Mouse (Mus musculus) forebrain, embryonic 13.5 days (tissue): ENCODE results near the gene Lpp. TPM values are rescaled to one million over a fixed set of nuclear protein-coding genes. Genes with fewer than 3 reads are reported as not detected.

Source experiments
- ATAC-seq: fragments of 200-750 bp; cut with Nextera tagmentation; 2 replicates; pipeline ENCODE4 v1.8.0; 2017
- H3K27ac ChIP-seq: fragments of 300-500 bp; sonication (generic); 2 replicates; pipeline ENCODE4 v1.5.1; 2015; ENCODE audit warnings: inconsistent platforms, mild to moderate bottlenecking, moderate library complexity
- H3K27me3 ChIP-seq: fragments of 300-500 bp; sonication (generic); 2 replicates; pipeline ENCODE4 v1.6.1; 2015; ENCODE audit warnings: mild to moderate bottlenecking, inconsistent platforms
- H3K36me3 ChIP-seq: fragments of 300-500 bp; sonication (generic); 2 replicates; pipeline ENCODE4 v1.6.1; 2015; ENCODE audit warnings: mild to moderate bottlenecking, inconsistent platforms; ENCODE audit not compliant: poor library complexity, severe bottlenecking
- H3K4me1 ChIP-seq: fragments of 300-500 bp; sonication (generic); 2 replicates; pipeline ENCODE4 v1.6.1; 2015; ENCODE audit warnings: inconsistent platforms
- H3K4me2 ChIP-seq: fragments of 300-500 bp; sonication (generic); 2 replicates; pipeline ENCODE4 v1.6.1; 2015; ENCODE audit warnings: inconsistent platforms, mild to moderate bottlenecking, moderate library complexity
- H3K4me3 ChIP-seq: fragments of 300-500 bp; sonication (generic); 2 replicates; pipeline ENCODE4 v1.5.1; 2015; ENCODE audit warnings: mild to moderate bottlenecking, inconsistent platforms
- H3K9ac ChIP-seq: fragments of 300-500 bp; sonication (generic); 2 replicates; pipeline ENCODE4 v1.6.1; 2015; ENCODE audit warnings: mild to moderate bottlenecking, inconsistent platforms
- H3K9me3 ChIP-seq: fragments of 300-500 bp; sonication (generic); replicated peaks from 2 replicates; pipeline ENCODE4 v1.6.1; 2016; ENCODE audit warnings: inconsistent platforms
- WGBS: fragments of 180-500 bp; shearing (Covaris S2); methylation state at CpG from one replicate; pipeline ENCODE4 v1.1.7; 2015; 5-methylcytosine and 5-hydroxymethylcytosine counted together
- polyA plus RNA-seq: library from polyadenylated mRNA; unstranded; fragments of >200 nt; fragmentation: Nextera tagmentation; extraction: Ambion mirVana; gene quantifications from 2 replicates; pipeline ENCODE4 v1.2.1, GENCODE M21; 2015

Gene Lpp
- polyA plus RNA-seq, 1 experiment from 2014 or later: 9.4 TPM

- Histone ChIP-seq H3K4me1 (peaks cover 16% of the 10 kb centered on the region; the same call in 1 of the 2 replicates), H3K36me3 (no peaks in the 10 kb centered on the region), H3K9ac (no peak overlapping the region), H3K4me3 (no peak overlapping the region), H3K27me3 (peaks cover 4% of the 10 kb centered on the region; the same call in 1 of the 2 replicates), H3K9me3 (no peaks in the 10 kb centered on the region), H3K4me2 (no peak overlapping the region), H3K27ac (no peak overlapping the region)
- ATAC-seq: peak; percentile 75
- 40% methylated on average over 3 of the region's 3 CpGs for WGBS
These were observed 521.1 kb downstream of the Lpp start for GRCm38 (mm10) chr16:24914393-24914751.

GRCm38 (mm10) chr16:24915470-24915869 lies 522.2 kb downstream of the Lpp start:
- 87% methylated on average over 4 of the region's 4 CpGs for WGBS
- no peak overlapping the region for H3K4me2 ChIP-seq
- no peaks in the 10 kb centered on the region for H3K9me3 ChIP-seq
- peaks cover 4% of the 10 kb centered on the region; the same call in 1 of the 2 replicates for H3K27me3 ChIP-seq
- H3K4me3 ChIP-seq: no peak overlapping the region
- H3K36me3 ChIP-seq: no peaks in the 10 kb centered on the region
- peaks cover 22% of the 10 kb centered on the region; the same call in 1 of the 2 replicates for H3K4me1 ChIP-seq
- no peak overlapping the region for H3K9ac ChIP-seq
- ATAC-seq: no peak
- no peak overlapping the region for H3K27ac ChIP-seq

GRCm38 (mm10) chr16:24919349-24920012 lies 526.2 kb downstream of the Lpp start:
- H3K4me2 ChIP-seq: peak overlapping the region; percentile 27
- 16% methylated on average over 11 of the region's 11 CpGs for WGBS

GRCm38 (mm10) chr16:24930070-24930469 lies 536.8 kb downstream of the Lpp start:
- Histone ChIP-seq H3K4me3 (no peak overlapping the region), H3K4me2 (no peak overlapping the region), H3K27ac (no peak overlapping the region), H3K4me1 (no peaks in the 10 kb centered on the region), H3K36me3 (no peaks in the 10 kb centered on the region), H3K9ac (no peak overlapping the region), H3K27me3 (no peaks in the 10 kb centered on the region), H3K9me3 (no peaks in the 10 kb centered on the region)
- no peak for ATAC-seq

More at GRCm38 (mm10) chr16:24919349-24920012, 526.2 kb downstream of the Lpp start:
- no peak overlapping the region for H3K4me3 ChIP-seq
- peaks cover 8% of the 10 kb centered on the region; the same call in 1 of the 2 replicates for H3K4me1 ChIP-seq
- peaks cover 4% of the 10 kb centered on the region; the same call in 1 of the 2 replicates for H3K27me3 ChIP-seq
- no peak overlapping the region for H3K27ac ChIP-seq
- ATAC-seq: peak; percentile 69; the same call in 1 of the 2 replicates
- H3K9me3 ChIP-seq: no peaks in the 10 kb centered on the region
- no peaks in the 10 kb centered on the region for H3K36me3 ChIP-seq
- no peak overlapping the region for H3K9ac ChIP-seq

GRCm38 (mm10) chr16:24930621-24931020 lies 537.3 kb downstream of the Lpp start:
- no peak for ATAC-seq
- Histone ChIP-seq H3K4me1 (no peaks in the 10 kb centered on the region), H3K4me2 (no peak overlapping the region), H3K9me3 (no peaks in the 10 kb centered on the region), H3K9ac (no peak overlapping the region), H3K4me3 (no peak overlapping the region), H3K27me3 (no peaks in the 10 kb centered on the region), H3K36me3 (no peaks in the 10 kb centered on the region), H3K27ac (no peak overlapping the region)
- WGBS: 83% methylated on average over 5 of the region's 5 CpGs

GRCm38 (mm10) chr16:24932816-24933215 lies 539.5 kb downstream of the Lpp start:
- WGBS: 79% methylated on average over 3 of the region's 3 CpGs
- Histone ChIP-seq H3K4me2 (no peak overlapping the region), H3K27me3 (no peaks in the 10 kb centered on the region), H3K9me3 (no peaks in the 10 kb centered on the region), H3K4me1 (no peaks in the 10 kb centered on the region), H3K9ac (no peak overlapping the region), H3K4me3 (no peak overlapping the region), H3K27ac (no peak overlapping the region), H3K36me3 (no peaks in the 10 kb centered on the region)
- no peak for ATAC-seq

- Histone ChIP-seq H3K36me3 (no peaks in the 10 kb centered on the region), H3K4me2 (no peak overlapping the region)
These were observed 540.4 kb downstream of the Lpp start for GRCm38 (mm10) chr16:24933691-24934090.

GRCm38 (mm10) chr16:24941306-24942160 lies 548.2 kb downstream of the Lpp start:
- Histone ChIP-seq H3K4me2 (no peak overlapping the region), H3K9me3 (no peaks in the 10 kb centered on the region), H3K4me1 (peaks cover 32% of the 10 kb centered on the region), H3K9ac (no peak overlapping the region), H3K36me3 (no peaks in the 10 kb centered on the region), H3K27ac (peak overlapping the region; percentile 35; the same call in 1 of the 2 replicates), H3K4me3 (no peak overlapping the region), H3K27me3 (no peaks in the 10 kb centered on the region)
- ATAC-seq: peak; percentile 80; the same call in 1 of the 2 replicates
- WGBS: 15% methylated on average over 9 of the region's 9 CpGs

More at GRCm38 (mm10) chr16:24933691-24934090, 540.4 kb downstream of the Lpp start:
- H3K9ac ChIP-seq: no peak overlapping the region
- no peaks in the 10 kb centered on the region for H3K4me1 ChIP-seq
- H3K27me3 ChIP-seq: no peaks in the 10 kb centered on the region
- no peak for ATAC-seq
- WGBS: 93% methylated on average over 4 of the region's 4 CpGs
- H3K4me3 ChIP-seq: no peak overlapping the region
- no peaks in the 10 kb centered on the region for H3K9me3 ChIP-seq
- no peak overlapping the region for H3K27ac ChIP-seq

- H3K27me3 ChIP-seq: no peaks in the 10 kb centered on the region
- no peaks in the 10 kb centered on the region for H3K36me3 ChIP-seq
- H3K9me3 ChIP-seq: no peaks in the 10 kb centered on the region
- 33% methylated on average over 6 of the region's 6 CpGs for WGBS
- no peak overlapping the region for H3K4me2 ChIP-seq
- no peak overlapping the region for H3K27ac ChIP-seq
- no peak for ATAC-seq
- no peak overlapping the region for H3K4me3 ChIP-seq
- peaks cover 40% of the 10 kb centered on the region for H3K4me1 ChIP-seq
- H3K9ac ChIP-seq: no peak overlapping the region
These were observed 550.4 kb downstream of the Lpp start for GRCm38 (mm10) chr16:24943486-24944261.

GRCm38 (mm10) chr16:24946356-24946755 lies 553.0 kb downstream of the Lpp start:
- Histone ChIP-seq H3K27me3 (no peaks in the 10 kb centered on the region), H3K9me3 (no peaks in the 10 kb centered on the region), H3K4me2 (no peak overlapping the region), H3K4me1 (peaks cover 29% of the 10 kb centered on the region), H3K9ac (no peak overlapping the region), H3K36me3 (no peaks in the 10 kb centered on the region), H3K4me3 (no peak overlapping the region), H3K27ac (no peak overlapping the region)
- no peak for ATAC-seq
- WGBS: 70% methylated on average over 1 of the region's 1 CpGs

GRCm38 (mm10) chr16:24947485-24947884 lies 554.2 kb downstream of the Lpp start:
- no peak overlapping the region for H3K9ac ChIP-seq
- no peaks in the 10 kb centered on the region for H3K9me3 ChIP-seq
- H3K27me3 ChIP-seq: no peaks in the 10 kb centered on the region
- no peak overlapping the region for H3K4me2 ChIP-seq
- H3K4me1 ChIP-seq: peaks cover 28% of the 10 kb centered on the region
- no peak overlapping the region for H3K27ac ChIP-seq
- no peaks in the 10 kb centered on the region for H3K36me3 ChIP-seq
- no peak for ATAC-seq
- no peak overlapping the region for H3K4me3 ChIP-seq
- 95% methylated on average over 1 of the region's 1 CpGs for WGBS
